Comparison of ENCODE assay signal across 13 mouse cellular contexts in genomic region chr9:48795740-48796139, GRCm38 (mm10). TPM values are rescaled to one million over a fixed set of nuclear protein-coding genes. Genes with fewer than 3 reads are reported as not detected.
A peak's percentile ranks its signal among the peaks of the same experiment; 100 is the strongest.
DNase-seq lines count a peak whose midpoint lies in the region; ATAC-seq lines count a peak whose summit lies in the region.
"Had no signal": no experiment of that assay in that cellular context is flagged by ENCODE, and none has a peak within 500 bp of the region (broad histone marks: within the 10 kb centered on the region; RNA-seq: fewer than 3 reads in every experiment).

No protein-coding gene starts in this region.

- H3K9ac ChIP-seq in liver, embryonic 11.5 days (ENCODE audit: low read depth, low read length) = 0 out of 2 replicates have a peak overlapping the region, but pooled peaks have one; percentile 16
- H3K9ac ChIP-seq: limb, embryonic 15.5 days had no signal

- no peak overlapping the region; the same call in 1 of the 2 replicates for H3K4me2 ChIP-seq in liver, embryonic 11.5 days
- H3K4me2 ChIP-seq: embryonic facial prominence, embryonic 12.5 days; limb, embryonic 15.5 days had no signal

- peaks cover 33% of the 10 kb centered on the region for H3K36me3 ChIP-seq in megakaryocyte, embryonic 14.5 days (replicated peaks; ENCODE audit: low read length)
- H3K36me3 ChIP-seq in liver, embryonic 11.5 days (ENCODE audit: control insufficient read depth, insufficient read depth, low read length) = no peaks in the 10 kb centered on the region
- H3K36me3 ChIP-seq: embryonic facial prominence, embryonic 12.5 days; limb, embryonic 15.5 days had no signal

- peak; percentile 93 for DNase-seq in heart, adult 11 months
- no peak for DNase-seq in heart, postnatal 4 days
- DNase-seq in liver, embryonic 11.5 days (ENCODE audit: low spot score) = no peak
- no peak for DNase-seq in adrenal gland, postnatal 25 days
- DNase-seq: adrenal gland, adult 8-10 months; cerebellum, adult 9-11 months; kidney, adult 8-10 months; lung, postnatal 10 days had no signal

- H3K27me3 ChIP-seq in megakaryocyte, embryonic 14.5 days (replicated peaks) = no peaks in the 10 kb centered on the region
- H3K27me3 ChIP-seq in liver, embryonic 11.5 days (replicated peaks; ENCODE audit: control insufficient read depth, insufficient read depth, low read length) = peaks cover 42% of the 10 kb centered on the region
- H3K27me3 ChIP-seq: embryonic facial prominence, embryonic 12.5 days had no signal

- 57% methylated on average over 10 of the region's 10 CpGs for WGBS in liver, embryonic 11.5 days

- no peak for ATAC-seq in megakaryocyte, adult 5-6 weeks (ENCODE audit: poor library complexity, severe bottlenecking)
- no peak for ATAC-seq in liver, embryonic 11.5 days (replicated peaks; ENCODE audit: low FRiP score)
- no peak for ATAC-seq in inflammation-experienced regulatory T-cells, adult 6 months

- H3K4me1 ChIP-seq in megakaryocyte, embryonic 14.5 days = peaks cover 78% of the 10 kb centered on the region
- peaks cover 37% of the 10 kb centered on the region for H3K4me1 ChIP-seq in liver, embryonic 11.5 days (replicated peaks; ENCODE audit: control insufficient read depth, insufficient read depth, low read length)

- peak overlapping the region; percentile 14 for H3K4me3 ChIP-seq in megakaryocyte, embryonic 14.5 days (replicated peaks)
- H3K4me3 ChIP-seq in liver, embryonic 11.5 days (ENCODE audit: low read depth, low read length) = no peak overlapping the region
- H3K4me3 ChIP-seq: embryonic facial prominence, embryonic 12.5 days; limb, embryonic 15.5 days had no signal

- no peaks in the 10 kb centered on the region for H3K9me3 ChIP-seq in megakaryocyte, embryonic 14.5 days
- H3K9me3 ChIP-seq in liver, embryonic 11.5 days (ENCODE audit: control insufficient read depth, low read length) = no peaks in the 10 kb centered on the region
- H3K9me3 ChIP-seq: embryonic facial prominence, embryonic 12.5 days; limb, embryonic 15.5 days had no signal

- no peak overlapping the region for H3K27ac ChIP-seq in liver, embryonic 11.5 days (ENCODE audit: low read depth, low read length)
- H3K27ac ChIP-seq: limb, embryonic 15.5 days had no signal

RNA-seq across cellular contexts. Expression of gene Zbtb16, which starts 40.3 kb away (rescaled TPM):
- total RNA-seq in heart, postnatal 4 days (2021) = 10 to 100 TPM; 24.0 to 24.7 TPM
- polyA plus RNA-seq in megakaryocyte, embryonic 14.5 days (2012; ENCODE audit: insufficient read depth, low replicate concordance) = 1.00 and 1.8 TPM in 2 replicates
- 1.9 and 3.0 TPM in 2 replicates for total RNA-seq in megakaryocyte, adult 5-6 weeks (2015)
- total RNA-seq in megakaryocyte, adult 5-6 weeks (2017) = 2.2 and 2.7 TPM in 2 replicates
- 2.3 and 2.8 TPM in 2 replicates for polyA plus RNA-seq in liver, embryonic 11.5 days (2014; fragmentation: Nextera tagmentation; extraction: Ambion mirVana)
- not detected for polyA plus RNA-seq in inflammation-experienced regulatory T-cells, adult 6 months (2017; shearing (Covaris generic))
- total RNA-seq in adrenal gland, postnatal 25 days (2021) = 21.0 and 21.6 TPM in 2 replicates
